Mouse (Mus musculus): ENCODE results near the gene Nmral1. TPM values are rescaled to one million over a fixed set of nuclear protein-coding genes. Genes with fewer than 3 reads are reported as not detected.
A peak's percentile ranks its signal among the peaks of the same experiment; 100 is the strongest.
"Not testable (repeated sequence)": the region's sequence is repeated elsewhere in the genome, so short reads cannot be mapped to it uniquely, and the experiment has no call there.

Nmral1 gene
- polyA plus RNA-seq (2015; fragmentation: Nextera tagmentation; extraction: Ambion mirVana) = 52.6 and 63.4 TPM in 2 replicates

- 14% methylated on average over 33 of the region's 33 CpGs for WGBS
- Histone ChIP-seq H3K4me3 (replicated peaks) (peak within 1 kb of the TSS; percentile 63), H3K9ac (peak within 1 kb of the TSS; percentile 62), H3K36me3 (peaks cover 14% of the 10 kb centered on the region), H3K4me1 (no peaks in the 10 kb centered on the region), H3K27me3 (replicated peaks) (no peaks in the 10 kb centered on the region), H3K4me2 (peak within 1 kb of the TSS; percentile 81), H3K27ac (peak within 1 kb of the TSS; percentile 79), H3K9me3 (no peaks in the 10 kb centered on the region)
- ATAC-seq (ENCODE audit: insufficient read depth, low FRiP score, low read depth) = peak; percentile 80; the same call in 1 of the 2 replicates
Observed at GRCm38 (mm10) chr16:4718753-4719518, at the start of gene Nmral1. Gene Nmral1 (minus strand): TSS chr16:4719356.

GRCm38 (mm10) chr16:4768719-4769118, 49.6 kb upstream of the Nmral1 start:
- no peak overlapping the region for H3K9ac ChIP-seq
- no peak overlapping the region for H3K4me3 ChIP-seq (replicated peaks)

GRCm38 (mm10) chr16:4767012-4767790, 48.0 kb upstream of the Nmral1 start:
- H3K4me2 ChIP-seq = no peak overlapping the region
- H3K4me3 ChIP-seq (replicated peaks) = no peak overlapping the region
- H3K4me1 ChIP-seq = no peaks in the 10 kb centered on the region; the same call in 1 of the 2 replicates
- H3K27ac ChIP-seq = no peak overlapping the region
- no peaks in the 10 kb centered on the region for H3K9me3 ChIP-seq
- peaks cover 55% of the 10 kb centered on the region for H3K36me3 ChIP-seq
- 82% methylated on average over 6 of the region's 6 CpGs for WGBS
- ATAC-seq (ENCODE audit: insufficient read depth, low FRiP score, low read depth) = no peak
- H3K27me3 ChIP-seq (replicated peaks) = no peaks in the 10 kb centered on the region
- H3K9ac ChIP-seq = no peak overlapping the region

More at GRCm38 (mm10) chr16:4768719-4769118, 49.6 kb upstream of the Nmral1 start:
- ATAC-seq (ENCODE audit: insufficient read depth, low FRiP score, low read depth) = no peak
- Histone ChIP-seq H3K27me3 (replicated peaks) (no peaks in the 10 kb centered on the region), H3K36me3 (peaks cover 55% of the 10 kb centered on the region), H3K9me3 (no peaks in the 10 kb centered on the region), H3K27ac (no peak overlapping the region), H3K4me1 (peaks cover 4% of the 10 kb centered on the region; the same call in 1 of the 2 replicates), H3K4me2 (no peak overlapping the region)
- WGBS = 83% methylated on average over 5 of the region's 5 CpGs

GRCm38 (mm10) chr16:4765852-4766251, 46.7 kb upstream of the Nmral1 start:
- H3K4me3 ChIP-seq (replicated peaks) = no peak overlapping the region
- WGBS = 84% methylated on average over 2 of the region's 2 CpGs
- no peak overlapping the region for H3K9ac ChIP-seq
- H3K27ac ChIP-seq = no peak overlapping the region
- H3K27me3 ChIP-seq (replicated peaks) = no peaks in the 10 kb centered on the region
- peaks cover 52% of the 10 kb centered on the region for H3K36me3 ChIP-seq
- no peak overlapping the region for H3K4me2 ChIP-seq
- H3K4me1 ChIP-seq = no peaks in the 10 kb centered on the region
- ATAC-seq (ENCODE audit: insufficient read depth, low FRiP score, low read depth) = no peak
- no peaks in the 10 kb centered on the region for H3K9me3 ChIP-seq

- ATAC-seq (ENCODE audit: insufficient read depth, low FRiP score, low read depth) = peak; percentile 69; the same call in 1 of the 2 replicates
- no peaks in the 10 kb centered on the region for H3K9me3 ChIP-seq
- no peaks in the 10 kb centered on the region for H3K27me3 ChIP-seq (replicated peaks)
- 35% methylated on average over 2 of the region's 2 CpGs for WGBS
- no peak overlapping the region for H3K4me2 ChIP-seq
- H3K27ac ChIP-seq = no peak overlapping the region
- H3K36me3 ChIP-seq = peaks cover 33% of the 10 kb centered on the region
- H3K4me3 ChIP-seq (replicated peaks) = no peak overlapping the region
- H3K9ac ChIP-seq = no peak overlapping the region
- no peaks in the 10 kb centered on the region for H3K4me1 ChIP-seq
Observed at GRCm38 (mm10) chr16:4763276-4763675, 44.1 kb upstream of the Nmral1 start.

GRCm38 (mm10) chr16:4762437-4762836, 43.3 kb upstream of the Nmral1 start:
- 90% methylated on average over 4 of the region's 4 CpGs for WGBS
- Histone ChIP-seq H3K9me3 (no peaks in the 10 kb centered on the region), H3K27me3 (replicated peaks) (no peaks in the 10 kb centered on the region), H3K4me1 (no peaks in the 10 kb centered on the region), H3K27ac (no peak overlapping the region), H3K4me2 (no peak overlapping the region), H3K4me3 (replicated peaks) (no peak overlapping the region), H3K9ac (no peak overlapping the region), H3K36me3 (peaks cover 26% of the 10 kb centered on the region)
- no peak for ATAC-seq (ENCODE audit: insufficient read depth, low FRiP score, low read depth)

GRCm38 (mm10) chr16:4756660-4757335, 37.6 kb upstream of the Nmral1 start:
- H3K4me3 ChIP-seq (replicated peaks) = peak overlapping the region; percentile 41
- ATAC-seq (ENCODE audit: insufficient read depth, low FRiP score, low read depth) = peak; percentile 74; the same call in 1 of the 2 replicates
- H3K9ac ChIP-seq; H3K27me3 ChIP-seq (replicated peaks); H3K9me3 ChIP-seq; H3K4me1 ChIP-seq; H3K36me3 ChIP-seq: not testable (repeated sequence)
- peak overlapping the region; percentile 42 for H3K4me2 ChIP-seq
- WGBS = 2% methylated on average over 41 of the region's 42 CpGs
- H3K27ac ChIP-seq = peak overlapping the region; percentile 54

- no peaks in the 10 kb centered on the region for H3K36me3 ChIP-seq
- 78% methylated on average over 3 of the region's 3 CpGs for WGBS
- H3K4me3 ChIP-seq (replicated peaks) = no peak overlapping the region
- no peaks in the 10 kb centered on the region for H3K27me3 ChIP-seq (replicated peaks)
- H3K9me3 ChIP-seq = no peaks in the 10 kb centered on the region
- no peak overlapping the region for H3K9ac ChIP-seq
- no peak for ATAC-seq (ENCODE audit: insufficient read depth, low FRiP score, low read depth)
- H3K4me1 ChIP-seq = 0 out of 2 replicates have a peak, but pooled peaks cover 3% of the 10 kb centered on the region
- H3K4me2 ChIP-seq = no peak overlapping the region
- H3K27ac ChIP-seq = no peak overlapping the region
Observed at GRCm38 (mm10) chr16:4754045-4754444, 34.9 kb upstream of the Nmral1 start.

GRCm38 (mm10) chr16:4752155-4752554, 33.0 kb upstream of the Nmral1 start:
- Histone ChIP-seq H3K4me2 (no peak overlapping the region), H3K9me3 (no peaks in the 10 kb centered on the region), H3K27ac (no peak overlapping the region), H3K9ac (no peak overlapping the region), H3K36me3 (no peaks in the 10 kb centered on the region), H3K4me3 (replicated peaks) (no peak overlapping the region), H3K4me1 (0 out of 2 replicates have a peak, but pooled peaks cover 3% of the 10 kb centered on the region), H3K27me3 (replicated peaks) (no peaks in the 10 kb centered on the region)
- 84% methylated on average over 3 of the region's 3 CpGs for WGBS
- ATAC-seq (ENCODE audit: insufficient read depth, low FRiP score, low read depth) = no peak

GRCm38 (mm10) chr16:4742186-4742585, 23.0 kb upstream of the Nmral1 start:
- Histone ChIP-seq H3K27ac (no peak overlapping the region), H3K4me2 (no peak overlapping the region), H3K27me3 (replicated peaks) (no peaks in the 10 kb centered on the region), H3K9ac (no peak overlapping the region), H3K9me3 (no peaks in the 10 kb centered on the region), H3K4me1 (no peaks in the 10 kb centered on the region), H3K4me3 (replicated peaks) (no peak overlapping the region), H3K36me3 (no peaks in the 10 kb centered on the region)
- 100% methylated on average over 1 of the region's 1 CpGs for WGBS
- ATAC-seq (ENCODE audit: insufficient read depth, low FRiP score, low read depth) = no peak

GRCm38 (mm10) chr16:4739994-4740393, 20.8 kb upstream of the Nmral1 start:
- Histone ChIP-seq H3K27ac (no peak overlapping the region), H3K9me3 (no peaks in the 10 kb centered on the region), H3K9ac (no peak overlapping the region), H3K4me3 (replicated peaks) (no peak overlapping the region), H3K4me1 (no peaks in the 10 kb centered on the region), H3K4me2 (no peak overlapping the region), H3K36me3 (no peaks in the 10 kb centered on the region), H3K27me3 (replicated peaks) (no peaks in the 10 kb centered on the region)
- ATAC-seq (ENCODE audit: insufficient read depth, low FRiP score, low read depth) = no peak
- WGBS = 86% methylated on average over 2 of the region's 2 CpGs
